23 mouse cellular contexts compared by ENCODE assay signal in genomic region chr10:3406280-3406679, GRCm38 (mm10). TPM values are rescaled to one million over a fixed set of nuclear protein-coding genes. Genes with fewer than 3 reads are reported as not detected.
A peak's percentile ranks its signal among the peaks of the same experiment; 100 is the strongest.
DNase-seq lines count a peak whose midpoint lies in the region; ATAC-seq and TF ChIP-seq lines count a peak whose summit lies in the region.
"Had no signal": no experiment of that assay in that cellular context is flagged by ENCODE, and none has a peak within 500 bp of the region (broad histone marks: within the 10 kb centered on the region; RNA-seq: fewer than 3 reads in every experiment).

No protein-coding gene starts in this region.

- peaks cover 15% of the 10 kb centered on the region for H3K36me3 ChIP-seq in heart, adult 2 months (ENCODE audit: control insufficient read depth, insufficient read depth, low read length)
- no peaks in the 10 kb centered on the region for H3K36me3 ChIP-seq in heart, embryonic 11.5 days (ENCODE audit: control insufficient read depth, insufficient read depth, low read length)
- no peaks in the 10 kb centered on the region for H3K36me3 ChIP-seq in liver, postnatal 0 days (replicated peaks; ENCODE audit: insufficient read depth, low read length)
- H3K36me3 ChIP-seq in liver, embryonic 12.5 days = no peaks in the 10 kb centered on the region
- no peaks in the 10 kb centered on the region for H3K36me3 ChIP-seq in MEL (ENCODE audit: control insufficient read depth in 1 of 2, insufficient read depth in 2 of 2, low read length in 2 of 2)
- H3K36me3 ChIP-seq: embryonic facial prominence, embryonic 12.5 days; forebrain, embryonic 12.5 days; hindbrain, embryonic 12.5 days; limb, embryonic 12.5 days; lung, embryonic 15.5 days; midbrain, embryonic 12.5 days had no signal

- H3K79me2 ChIP-seq in heart, adult 2 months (replicated peaks; ENCODE audit: control insufficient read depth, insufficient read depth, low read length) = no peaks in the 10 kb centered on the region
- H3K79me2 ChIP-seq in MEL (ENCODE audit: control insufficient read depth, insufficient read depth, low read length, poor library complexity) = no peaks in the 10 kb centered on the region

- TF ChIP-seq CTCF in heart, adult 2 months (IDR thresholded peaks at IDR 0.05) = peak; percentile 42
- peak; percentile 5; the same call in 1 of the 2 replicates for TF ChIP-seq CTCF in liver, postnatal 0 days (IDR thresholded peaks at IDR 0.05; ENCODE audit: low read depth)
- no peak for TF ChIP-seq CTCF in MEL (IDR thresholded peaks at IDR 0.05 in 2 of 3, conservative IDR thresholded peaks at IDR 0.05 in 1 of 3; ENCODE audit: control insufficient read depth in 1 of 3, insufficient read depth in 1 of 3, low read depth in 2 of 3, low read length in 3 of 3, poor library complexity in 1 of 3, severe bottlenecking in 1 of 3)

- TF ChIP-seq POLR2A in heart, adult 2 months (IDR thresholded peaks at IDR 0.05; ENCODE audit: insufficient read depth, low read depth, low read length) = no peak
- no peak for TF ChIP-seq POLR2A in MEL (IDR thresholded peaks at IDR 0.05; ENCODE audit: control insufficient read depth in 1 of 2, insufficient read depth in 1 of 2, low read depth in 1 of 2, low read length in 2 of 2, poor library complexity in 1 of 2)

- H3K4me3 ChIP-seq in heart, adult 2 months = no peak overlapping the region
- no peak overlapping the region for H3K4me3 ChIP-seq in heart, embryonic 11.5 days (ENCODE audit: low read depth, low read length)
- no peak overlapping the region for H3K4me3 ChIP-seq in liver, postnatal 0 days (ENCODE audit: low read depth, low read length)
- H3K4me3 ChIP-seq in liver, embryonic 12.5 days = no peak overlapping the region
- H3K4me3 ChIP-seq in MEL (ENCODE audit: control insufficient read depth in 1 of 2, insufficient read depth in 1 of 2, low read depth in 2 of 2, low read length in 2 of 2) = no peak overlapping the region
- H3K4me3 ChIP-seq: embryonic facial prominence, embryonic 12.5 days; forebrain, embryonic 12.5 days; heart, embryonic 12.5 days; hindbrain, embryonic 12.5 days; limb, embryonic 12.5 days; lung, embryonic 15.5 days; midbrain, embryonic 12.5 days had no signal

- peaks cover 6% of the 10 kb centered on the region; the same call in 1 of the 2 replicates for H3K4me1 ChIP-seq in heart, adult 2 months (ENCODE audit: control insufficient read depth, insufficient read depth, low read length)
- H3K4me1 ChIP-seq in heart, embryonic 11.5 days (ENCODE audit: control insufficient read depth, insufficient read depth, low read length) = peaks cover 56% of the 10 kb centered on the region
- H3K4me1 ChIP-seq in liver, postnatal 0 days (ENCODE audit: insufficient read depth) = no peaks in the 10 kb centered on the region
- no peaks in the 10 kb centered on the region for H3K4me1 ChIP-seq in liver, embryonic 12.5 days
- H3K4me1 ChIP-seq in MEL (ENCODE audit: control insufficient read depth in 1 of 2, insufficient read depth in 2 of 2, low read length in 2 of 2) = no peaks in the 10 kb centered on the region
- H3K4me1 ChIP-seq: forebrain, embryonic 12.5 days had no signal

- no peak for TF ChIP-seq EP300 in heart, adult 2 months (IDR thresholded peaks at IDR 0.05; ENCODE audit: insufficient read depth, low read depth, low read length)
- no peak for TF ChIP-seq EP300 in liver, postnatal 0 days (IDR thresholded peaks at IDR 0.05; ENCODE audit: low read depth)
- no peak for TF ChIP-seq EP300 in MEL (IDR thresholded peaks at IDR 0.05; ENCODE audit: low read depth in 1 of 2, low read length in 2 of 2)

- H3K27me3 ChIP-seq in heart, adult 2 months (ENCODE audit: control insufficient read depth, insufficient read depth, low read length) = no peaks in the 10 kb centered on the region
- H3K27me3 ChIP-seq in heart, embryonic 11.5 days (ENCODE audit: control insufficient read depth, insufficient read depth, low read length) = no peaks in the 10 kb centered on the region
- no peaks in the 10 kb centered on the region for H3K27me3 ChIP-seq in liver, postnatal 0 days (ENCODE audit: insufficient read depth, low read length)
- H3K27me3 ChIP-seq in liver, embryonic 12.5 days (replicated peaks) = no peaks in the 10 kb centered on the region
- no peaks in the 10 kb centered on the region for H3K27me3 ChIP-seq in MEL (ENCODE audit: control insufficient read depth in 1 of 2, insufficient read depth in 2 of 2, low read length in 2 of 2)
- H3K27me3 ChIP-seq: embryonic facial prominence, embryonic 12.5 days; forebrain, embryonic 12.5 days; heart, embryonic 12.5 days; hindbrain, embryonic 12.5 days; limb, embryonic 12.5 days; lung, embryonic 15.5 days; midbrain, embryonic 12.5 days had no signal

- H3K9ac ChIP-seq in heart, adult 2 months (ENCODE audit: low read depth, low read length) = no peak overlapping the region
- H3K9ac ChIP-seq in heart, embryonic 11.5 days (ENCODE audit: low read depth, low read length) = no peak overlapping the region
- no peak overlapping the region for H3K9ac ChIP-seq in liver, postnatal 0 days (replicated peaks)
- H3K9ac ChIP-seq in liver, embryonic 12.5 days = no peak overlapping the region
- H3K9ac ChIP-seq in MEL (ENCODE audit: control insufficient read depth, low read depth, low read length, poor library complexity, severe bottlenecking) = no peak overlapping the region
- H3K9ac ChIP-seq: embryonic facial prominence, embryonic 12.5 days; forebrain, embryonic 12.5 days; heart, embryonic 12.5 days; hindbrain, embryonic 12.5 days; limb, embryonic 12.5 days; lung, embryonic 15.5 days; midbrain, embryonic 12.5 days had no signal

- 54% methylated on average over 2 of the region's 2 CpGs for WGBS in heart, adult 2 months
- WGBS in heart, embryonic 11.5 days (ENCODE audit: insufficient replicate concordance) = 59% methylated on average over 2 of the region's 2 CpGs
- WGBS in liver, postnatal 0 days (ENCODE audit: insufficient replicate concordance) = 63% methylated on average over 2 of the region's 2 CpGs
- WGBS in liver, embryonic 12.5 days (ENCODE audit: insufficient replicate concordance) = 56% methylated on average over 2 of the region's 2 CpGs

- no peaks in the 10 kb centered on the region for H3K9me3 ChIP-seq in heart, embryonic 11.5 days (replicated peaks; ENCODE audit: control insufficient read depth, low read length)
- H3K9me3 ChIP-seq in liver, postnatal 0 days (ENCODE audit: low read length) = no peaks in the 10 kb centered on the region
- H3K9me3 ChIP-seq in liver, embryonic 12.5 days (replicated peaks) = no peaks in the 10 kb centered on the region
- H3K9me3 ChIP-seq in MEL (replicated peaks; ENCODE audit: insufficient read depth, low read length) = no peaks in the 10 kb centered on the region
- H3K9me3 ChIP-seq: embryonic facial prominence, embryonic 12.5 days; forebrain, embryonic 12.5 days; heart, embryonic 12.5 days; hindbrain, embryonic 12.5 days; limb, embryonic 12.5 days; lung, embryonic 15.5 days; midbrain, embryonic 12.5 days had no signal

- DNase-seq in heart, adult 2 months = no peak
- DNase-seq in liver, postnatal 0 days = no peak
- peak; percentile 9 for DNase-seq in MEL (ENCODE audit: low read depth, low spot score)
- no peak for DNase-seq in thymus, postnatal 14 days
- DNase-seq: adrenal gland, postnatal 25 days; cerebellum, adult 9-11 months; gastrocnemius, postnatal 36 days; heart, postnatal 14 days; kidney, adult 18-20 months; kidney, postnatal 10 days; right cerebral cortex, postnatal 14 days had no signal

- H3K27ac ChIP-seq in heart, adult 2 months = no peak overlapping the region
- no peak overlapping the region for H3K27ac ChIP-seq in heart, embryonic 11.5 days (ENCODE audit: low read depth, low read length)
- no peak overlapping the region for H3K27ac ChIP-seq in liver, postnatal 0 days (ENCODE audit: low read depth)
- H3K27ac ChIP-seq in liver, embryonic 12.5 days = no peak overlapping the region
- H3K27ac ChIP-seq in MEL (ENCODE audit: control insufficient read depth, low read depth, low read length) = no peak overlapping the region
- H3K27ac ChIP-seq: embryonic facial prominence, embryonic 12.5 days; forebrain, embryonic 12.5 days; hindbrain, embryonic 12.5 days; limb, embryonic 12.5 days; lung, embryonic 15.5 days; midbrain, embryonic 12.5 days had no signal

- TF ChIP-seq RAD21 in MEL (IDR thresholded peaks at IDR 0.05; ENCODE audit: low read depth, low read length) = no peak

- no peak for ATAC-seq in heart, embryonic 11.5 days (replicated peaks; ENCODE audit: insufficient number of reproducible peaks, low FRiP score, low TSS enrichment)
- ATAC-seq in liver, postnatal 0 days = no peak
- no peak for ATAC-seq in liver, embryonic 12.5 days
- ATAC-seq in common myeloid progenitor, adult 5-6 weeks (replicated peaks; ENCODE audit: low read depth, poor library complexity, severe bottlenecking) = 0 out of 2 replicates have a peak, but pooled peaks have one; percentile 29
- ATAC-seq: inflammation-experienced regulatory T-cells, adult 6 months had no signal

- H3K4me2 ChIP-seq in heart, embryonic 11.5 days = no peak overlapping the region
- H3K4me2 ChIP-seq in liver, postnatal 0 days (ENCODE audit: low read depth, low read length) = no peak overlapping the region
- no peak overlapping the region for H3K4me2 ChIP-seq in liver, embryonic 12.5 days
- H3K4me2 ChIP-seq: embryonic facial prominence, embryonic 12.5 days; forebrain, embryonic 12.5 days; heart, embryonic 12.5 days; hindbrain, embryonic 12.5 days; limb, embryonic 12.5 days; liver, embryonic 11.5 days; lung, embryonic 15.5 days; midbrain, embryonic 12.5 days had no signal

- intact Hi-C loops in heart, adult 2 months (cut with DNase I) = no loop called here

TF ChIP-seq in MEL, 35 proteins besides CTCF, POLR2A, EP300 and RAD21 (continues in another document):
- TF ChIP-seq NELFE (IDR thresholded peaks at IDR 0.05; ENCODE audit: low read depth, low read length) (no peak), USF1 (IDR thresholded peaks at IDR 0.05; ENCODE audit: low read depth, low read length) (no peak), HCFC1 (IDR thresholded peaks at IDR 0.05; ENCODE audit: low read depth, low read length) (no peak), GATA1 (IDR thresholded peaks at IDR 0.05; ENCODE audit: low read depth, low read length) (no peak), POLR2AphosphoS5 (IDR thresholded peaks at IDR 0.05; ENCODE audit: borderline replicate concordance, low read depth, low read length) (no peak), ZC3H11A (IDR thresholded peaks at IDR 0.05; ENCODE audit: low read depth, low read length) (no peak), MYB (IDR thresholded peaks at IDR 0.05; ENCODE audit: low read depth, low read length) (no peak), SIN3A (IDR thresholded peaks at IDR 0.05; ENCODE audit: low read length) (no peak)

RNA-seq across cellular contexts. Expression of gene Ppp1r14c, which starts 40.4 kb away (rescaled TPM):
- total RNA-seq in heart, adult 2 months (2021) = 100 to 1,000 TPM; 156 to 164 TPM
- 90.7 and 107 TPM in 2 replicates for polyA plus RNA-seq in heart, adult 2 months (2012; rRNA removed)
- polyA plus RNA-seq in heart, embryonic 11.5 days (2014; fragmentation: Nextera tagmentation; extraction: Ambion mirVana) = 170 and 202 TPM in 2 replicates
- 0.08 and 0.36 TPM in 2 replicates for polyA plus RNA-seq in liver, postnatal 0 days (2015; fragmentation: Nextera tagmentation; extraction: Ambion mirVana)
- 0.19 and 0.30 TPM in 2 replicates for polyA plus RNA-seq in liver, embryonic 12.5 days (2016; fragmentation: Nextera tagmentation; extraction: Ambion mirVana)
- not detected in 2 replicates for total RNA-seq in MEL (2012; rRNA removed)
- polyA plus RNA-seq in MEL (2012; ENCODE audit: insufficient read depth in 1 of 2, insufficient read length in 2 of 2, low read depth in 1 of 2, low replicate concordance in 2 of 2, missing spikeins in 1 of 2) = not detected
- total RNA-seq in common myeloid progenitor, adult 5-6 weeks (2017) = not detected in 2 replicates

Comparison
In these comparisons a context has a peak if more than half of its experiments do, and no peak if none do; other contexts are left out.
1. CTCF ChIP-seq: peak in heart, adult 2 months (single experiment) and liver, postnatal 0 days (single experiment); none in MEL (0 of 3).
2. RNA of gene Ppp1r14c, which starts 40.4 kb away (polyA plus RNA-seq): 170 to 202 TPM in heart, embryonic 11.5 days and 90.7 to 107 TPM in heart, adult 2 months; 0.19 to 0.30 TPM in liver, embryonic 12.5 days, 0.08 to 0.36 TPM in liver, postnatal 0 days and not detected in MEL; every median in the first group is over 10 times any median in the second.